Mouse (Mus musculus): ENCODE data around the gene Ccdc84.
A peak's percentile ranks its signal among the peaks of the same experiment; 100 is the strongest.
"Not testable (repeated sequence)": the region's sequence is repeated elsewhere in the genome, so short reads cannot be mapped to it uniquely, and the experiment has no call there.

Ccdc84 gene

GRCm38 (mm10) chr9:44361931-44362330, 56.4 kb downstream of the Ccdc84 start:
- DNase-seq (ENCODE audit: low spot score) = not testable (repeated sequence)

DNA sequence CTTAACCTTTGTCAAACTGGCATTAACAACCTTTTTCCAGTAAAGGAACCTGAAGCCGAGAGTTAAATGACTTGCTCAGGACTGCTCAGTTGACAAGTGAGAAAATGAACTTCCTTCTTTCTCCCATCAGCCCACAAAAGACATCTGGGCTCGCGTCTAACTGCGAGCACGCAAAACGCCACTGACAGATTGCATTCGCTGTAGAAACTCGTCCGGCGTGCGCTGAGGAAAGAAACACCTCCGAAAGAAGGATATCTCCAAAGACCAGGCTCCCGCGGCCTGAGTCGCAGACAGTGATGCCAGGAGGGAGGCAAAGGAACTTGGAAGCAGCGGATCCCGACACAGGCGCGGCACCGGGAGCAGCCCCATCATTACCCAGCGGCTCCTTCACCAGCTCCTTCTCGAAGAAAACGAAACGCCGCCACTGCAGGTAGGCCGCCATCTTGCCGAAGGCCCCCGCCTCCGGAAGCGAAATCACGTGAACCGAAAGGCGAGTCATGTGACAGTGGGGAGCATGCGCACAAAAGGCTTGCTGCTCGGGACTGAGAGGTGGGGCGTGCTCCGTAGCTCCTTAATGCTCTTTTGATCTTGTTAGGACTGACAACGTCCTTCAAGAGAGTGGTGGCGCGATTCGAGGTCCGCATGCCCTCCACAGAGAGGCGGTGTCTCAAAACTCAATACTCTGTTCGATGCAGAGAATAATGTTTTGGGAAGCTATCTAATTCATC, 57.0 kb downstream of the Ccdc84 start, which contains the start of gene Vps11:
TSS of gene Vps11 (minus strand) at position 481 of the 728 bp plus-strand sequence.
- peak; percentile 96 for DNase-seq (ENCODE audit: low spot score)

All from lung, postnatal 25 days (tissue).